Mouse (Mus musculus) embryonic facial prominence, embryonic 11.5 days (tissue): ENCODE measurements around the gene Fhad1. TPM values are rescaled to one million over a fixed set of nuclear protein-coding genes. Genes with fewer than 3 reads are reported as not detected.

ENCODE experiments used
- ATAC-seq: fragments of 200-750 bp; cut with Nextera tagmentation; replicated peaks from 2 replicates; pipeline ENCODE4 v1.8.0; 2017; ENCODE audit warnings: low read depth; ENCODE audit not compliant: insufficient number of reproducible peaks, low FRiP score, low TSS enrichment
- DNase-seq: peaks from one replicate; pipeline ENCODE4 v3.0.0-alpha.2; 2015; ENCODE audit warnings: low spot score
- H3K27ac ChIP-seq: fragments of 300-500 bp; sonication (generic); replicated peaks from 2 replicates; pipeline ENCODE4 v1.5.1; 2014; ENCODE audit warnings: mild to moderate bottlenecking, low read depth, low read length, control low read depth
- H3K27me3 ChIP-seq: fragments of 300-500 bp; sonication (generic); 2 replicates; pipeline ENCODE4 v1.6.1; 2014; ENCODE audit warnings: mild to moderate bottlenecking, low read length, moderate library complexity, mixed read lengths; ENCODE audit not compliant: control insufficient read depth, insufficient read depth
- H3K36me3 ChIP-seq: fragments of 300-500 bp; sonication (generic); replicated peaks from 2 replicates; pipeline ENCODE4 v1.6.1; 2014; ENCODE audit warnings: low read depth, mild to moderate bottlenecking, low read length, moderate library complexity, mixed read lengths; ENCODE audit not compliant: control insufficient read depth, insufficient read depth
- H3K4me1 ChIP-seq: fragments of 300-500 bp; sonication (generic); 2 replicates; pipeline ENCODE4 v1.6.1; 2014; ENCODE audit warnings: low read length, mixed read lengths; ENCODE audit not compliant: control insufficient read depth, insufficient read depth
- H3K4me2 ChIP-seq: fragments of 300-500 bp; sonication (generic); 2 replicates; pipeline ENCODE4 v1.6.1; 2014; ENCODE audit warnings: low read depth, mild to moderate bottlenecking, control low read depth, low read length, moderate library complexity
- H3K4me3 ChIP-seq: fragments of 300-500 bp; sonication (generic); 2 replicates; pipeline ENCODE4 v1.5.1; 2014; ENCODE audit warnings: low read depth, low read length, control low read depth
- H3K9ac ChIP-seq: fragments of 300-500 bp; sonication (generic); replicated peaks from 2 replicates; pipeline ENCODE4 v1.6.1; 2014; ENCODE audit warnings: mild to moderate bottlenecking, control low read depth, low read length
- H3K9me3 ChIP-seq: fragments of 300-500 bp; sonication (generic); replicated peaks from 2 replicates; pipeline ENCODE4 v1.6.1; 2016; ENCODE audit warnings: mild to moderate bottlenecking, low read length, inconsistent platforms, mixed read lengths; ENCODE audit not compliant: control insufficient read depth
- WGBS: fragments of 180-500 bp; shearing (Covaris S2); extraction: QIAGEN DNeasy Blood & Tissue Kit; methylation state at CpG from one replicate; pipeline ENCODE4 v1.1.7; 2014; 5-methylcytosine and 5-hydroxymethylcytosine counted together
- polyA plus RNA-seq: library from polyadenylated mRNA; unstranded; fragments of >200 nt; fragmentation: Nextera tagmentation; extraction: Ambion mirVana; gene quantifications from 2 replicates; pipeline ENCODE4 v1.2.1, GENCODE M21; 2014

Gene Fhad1
- polyA plus RNA-seq, 1 experiment from 2014 or later = 0.94 TPM

DNA sequence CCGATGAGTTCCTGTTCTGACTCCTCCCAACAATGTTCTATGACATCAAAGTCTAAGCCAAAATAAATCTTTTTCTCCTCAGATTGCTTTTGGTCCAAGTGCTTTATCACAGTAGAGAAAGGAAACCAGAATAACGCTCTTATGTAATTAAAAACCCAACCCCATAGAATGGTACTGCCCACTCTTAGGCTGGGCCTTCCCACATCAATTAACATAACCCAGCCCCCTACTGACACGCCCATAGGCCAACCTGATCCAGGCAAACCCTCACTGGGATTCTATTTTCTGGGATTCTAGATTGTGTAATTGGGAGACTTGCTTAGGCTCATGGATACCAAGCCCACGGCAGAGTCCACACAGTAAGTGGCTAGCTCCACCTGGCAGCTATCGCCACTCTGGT is 149.9 kb downstream of the Fhad1 start:
- no peak overlapping the region for H3K4me3 ChIP-seq
- WGBS = 92% methylated on average over 5 of the region's 5 CpGs

DNA sequence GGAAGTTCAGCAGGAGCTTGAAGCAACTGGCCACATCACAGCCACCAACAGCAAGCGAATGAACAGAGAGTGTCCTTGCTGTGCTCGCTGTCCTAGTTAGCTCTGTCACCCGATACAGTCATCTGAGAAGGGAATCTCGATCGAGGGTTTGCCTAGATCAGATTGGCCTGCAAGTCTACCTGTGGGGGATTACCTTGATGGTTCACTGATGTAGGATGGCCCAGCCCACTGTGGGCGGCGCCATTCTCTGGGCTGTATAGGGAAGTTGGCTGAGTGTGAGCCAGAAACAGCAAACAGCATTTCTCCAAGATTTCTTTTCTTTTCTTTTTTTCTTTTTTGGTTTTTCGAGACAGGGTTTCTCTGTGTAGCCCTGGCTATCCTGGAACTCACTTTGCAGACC is 150.4 kb downstream of the Fhad1 start:
- H3K9ac ChIP-seq = no peak overlapping the region
- no peak overlapping the region for H3K4me3 ChIP-seq
- DNase-seq (no peak), ATAC-seq (no peak)
- H3K4me1 ChIP-seq = peaks cover 3% of the 10 kb centered on the region
- no peaks in the 10 kb centered on the region; the same call in 1 of the 2 replicates for H3K36me3 ChIP-seq
- no peaks in the 10 kb centered on the region for H3K9me3 ChIP-seq
- H3K27me3 ChIP-seq = no peaks in the 10 kb centered on the region
- 94% methylated on average over 8 of the region's 8 CpGs for WGBS
- no peak overlapping the region for H3K27ac ChIP-seq
- H3K4me2 ChIP-seq = no peak overlapping the region

More for the DNA sequence above, 149.9 kb downstream of the Fhad1 start:
- no peak overlapping the region for H3K4me2 ChIP-seq
- no peak overlapping the region for H3K27ac ChIP-seq
- no peak for ATAC-seq
- DNase-seq = no peak
- no peaks in the 10 kb centered on the region; the same call in 1 of the 2 replicates for H3K36me3 ChIP-seq
- peaks cover 3% of the 10 kb centered on the region for H3K4me1 ChIP-seq
- H3K9ac ChIP-seq = no peak overlapping the region
- no peaks in the 10 kb centered on the region for H3K27me3 ChIP-seq
- no peaks in the 10 kb centered on the region for H3K9me3 ChIP-seq

DNA sequence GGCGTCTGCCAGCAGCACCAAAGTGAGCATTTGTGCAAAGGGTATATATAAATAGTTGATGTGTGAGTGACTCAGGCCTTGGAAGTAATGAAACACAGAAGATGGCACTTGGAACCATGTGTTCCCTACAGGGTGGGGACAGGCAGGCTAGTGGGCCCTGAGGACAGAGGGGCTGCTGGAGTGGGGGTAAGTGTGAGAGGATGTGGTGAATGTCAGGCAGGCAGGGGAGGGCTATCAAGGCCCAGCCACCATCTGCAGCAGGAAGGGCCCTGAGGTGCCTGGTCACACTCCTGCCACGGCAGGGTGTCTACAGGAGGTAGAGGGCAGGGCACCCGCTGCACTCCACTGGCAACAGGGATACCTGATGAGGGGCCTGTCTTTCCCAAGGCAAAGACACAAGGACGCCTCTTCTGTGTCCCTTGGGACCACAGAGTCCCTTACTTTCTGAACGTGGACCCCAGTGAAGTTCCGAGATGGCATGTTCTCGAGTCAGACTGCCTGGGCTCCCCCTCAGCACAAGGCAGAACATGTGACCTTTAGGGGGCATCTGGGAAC is 151.1 kb downstream of the Fhad1 start:
- WGBS = 87% methylated on average over 7 of the region's 7 CpGs
- Histone ChIP-seq H3K36me3 (no peaks in the 10 kb centered on the region; the same call in 1 of the 2 replicates), H3K9ac (no peak overlapping the region), H3K9me3 (no peaks in the 10 kb centered on the region), H3K4me1 (peaks cover 3% of the 10 kb centered on the region), H3K4me3 (no peak overlapping the region), H3K4me2 (no peak overlapping the region), H3K27me3 (no peaks in the 10 kb centered on the region), H3K27ac (no peak overlapping the region)
- ATAC-seq = no peak
- no peak for DNase-seq

DNA sequence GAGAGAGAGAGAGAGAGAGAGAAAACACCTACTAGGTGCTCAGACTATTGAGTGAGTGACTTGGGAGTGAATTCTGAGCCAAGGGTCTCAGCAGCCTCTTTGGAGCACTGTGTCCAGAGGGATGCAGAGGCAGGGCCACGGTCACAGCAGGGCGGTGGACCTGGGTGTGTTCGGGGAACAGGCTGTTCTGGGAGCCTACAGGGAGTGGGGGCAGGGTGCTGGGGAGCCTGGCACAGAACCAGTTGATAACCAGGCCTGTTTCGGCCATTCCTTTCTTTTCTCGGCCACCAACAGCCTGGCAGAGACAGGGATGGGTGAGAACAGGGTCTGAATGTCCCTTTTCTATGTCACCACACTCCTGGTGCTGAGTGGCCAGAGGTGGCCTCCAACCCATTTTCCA is 152.0 kb downstream of the Fhad1 start:
- Histone ChIP-seq H3K36me3 (no peaks in the 10 kb centered on the region; the same call in 1 of the 2 replicates), H3K9ac (no peak overlapping the region), H3K9me3 (no peaks in the 10 kb centered on the region), H3K27ac (no peak overlapping the region), H3K4me3 (no peak overlapping the region), H3K4me1 (peaks cover 3% of the 10 kb centered on the region), H3K4me2 (no peak overlapping the region), H3K27me3 (no peaks in the 10 kb centered on the region)
- 76% methylated on average over 5 of the region's 5 CpGs for WGBS
- ATAC-seq (no peak), DNase-seq (no peak)

DNA sequence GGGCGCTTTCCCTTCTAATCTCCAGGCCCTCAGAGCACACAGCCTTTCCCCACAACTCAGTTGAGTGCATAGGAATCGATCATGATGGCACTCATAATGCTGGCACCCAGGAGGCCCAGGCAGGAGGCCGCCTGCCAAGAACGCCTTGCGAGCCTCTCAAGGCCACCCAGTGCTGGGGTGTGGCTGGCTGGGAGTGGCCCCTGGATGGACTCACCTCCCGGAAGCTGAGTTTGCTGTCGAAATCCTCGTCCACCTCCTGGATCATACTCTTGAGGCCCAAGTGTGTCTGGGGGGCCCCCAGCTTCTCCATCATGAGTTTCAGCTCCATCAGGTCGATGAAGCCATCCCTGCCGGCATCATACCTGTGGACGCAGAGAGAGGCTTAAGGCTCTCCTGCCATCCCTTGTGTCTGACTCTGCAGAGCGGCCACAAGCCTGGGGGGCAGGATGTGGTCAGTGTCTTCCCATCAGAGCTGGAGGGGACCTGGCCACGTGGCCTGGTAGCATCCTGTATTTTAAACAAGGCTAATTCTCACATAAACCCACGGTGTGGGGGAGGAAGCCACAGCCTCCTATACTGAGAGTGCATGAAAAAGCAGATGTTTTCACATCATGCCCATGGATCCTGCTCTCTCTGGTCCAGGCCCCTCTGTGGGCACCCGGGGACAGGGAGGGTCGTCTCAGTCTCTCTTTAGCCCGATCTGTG is 153.1 kb downstream of the Fhad1 start:
- 84% methylated on average over 17 of the region's 17 CpGs for WGBS

DNA sequence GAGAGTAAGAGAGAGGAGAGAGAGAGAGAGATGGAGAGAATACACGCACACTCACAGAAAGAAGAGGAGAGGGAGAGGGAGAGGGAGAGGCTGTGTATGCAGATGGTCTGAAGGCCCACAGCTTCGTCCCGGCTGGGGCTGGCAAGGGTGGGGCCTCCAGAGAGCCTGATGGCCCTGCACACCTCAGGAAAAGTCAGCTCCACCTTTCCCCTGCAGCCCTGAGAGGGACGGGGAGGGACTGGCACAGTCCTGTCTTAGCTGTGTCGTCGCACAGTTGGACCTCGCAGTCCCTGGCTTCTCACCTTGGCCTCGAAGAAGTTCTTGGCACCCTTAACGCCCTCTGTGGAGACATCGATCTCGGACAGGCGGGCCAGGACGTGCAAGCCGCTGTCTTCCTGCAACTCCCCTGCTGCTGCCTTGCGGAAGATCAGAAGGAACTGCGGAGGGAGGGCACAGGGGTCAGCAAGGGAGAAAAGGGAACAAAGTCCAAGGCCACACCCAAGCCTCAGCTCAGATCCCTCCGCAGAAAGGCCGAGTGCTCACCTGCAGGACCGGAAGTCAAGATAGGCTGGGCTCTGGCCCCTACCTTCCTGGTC is 154.5 kb downstream of the Fhad1 start:
- Histone ChIP-seq H3K9ac (no peak overlapping the region), H3K4me2 (no peak overlapping the region), H3K4me3 (no peak overlapping the region), H3K9me3 (no peaks in the 10 kb centered on the region), H3K36me3 (no peaks in the 10 kb centered on the region; the same call in 1 of the 2 replicates), H3K27me3 (no peaks in the 10 kb centered on the region), H3K4me1 (no peaks in the 10 kb centered on the region), H3K27ac (no peak overlapping the region)
- 70% methylated on average over 19 of the region's 19 CpGs for WGBS
- ATAC-seq (no peak), DNase-seq (no peak)

More for the DNA sequence above, 153.1 kb downstream of the Fhad1 start:
- Histone ChIP-seq H3K9me3 (no peaks in the 10 kb centered on the region), H3K36me3 (no peaks in the 10 kb centered on the region; the same call in 1 of the 2 replicates), H3K9ac (no peak overlapping the region), H3K4me3 (no peak overlapping the region), H3K27ac (no peak overlapping the region), H3K4me1 (no peaks in the 10 kb centered on the region), H3K4me2 (no peak overlapping the region), H3K27me3 (no peaks in the 10 kb centered on the region)
- DNase-seq = no peak
- ATAC-seq = no peak

DNA sequence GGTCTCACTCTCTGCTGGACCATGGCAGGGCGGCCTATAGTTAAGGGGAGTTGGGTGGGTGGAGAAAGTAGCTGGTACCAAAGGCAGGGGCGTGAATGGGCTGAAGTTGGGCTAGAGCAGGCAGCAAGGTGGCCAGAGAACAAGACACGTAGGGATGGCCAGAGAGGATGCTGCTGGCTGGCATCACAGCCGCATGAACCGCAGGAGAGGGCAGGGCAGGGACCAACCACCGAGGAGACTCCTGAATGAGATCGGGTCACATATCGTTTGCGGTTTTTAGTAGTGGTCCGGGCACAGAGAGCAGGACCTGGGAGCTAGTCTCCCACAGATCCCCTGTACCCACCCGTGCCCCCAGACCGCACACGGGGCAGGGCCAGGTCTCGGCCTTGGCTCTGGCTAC is 155.5 kb downstream of the Fhad1 start:
- WGBS = 91% methylated on average over 14 of the region's 14 CpGs

DNA sequence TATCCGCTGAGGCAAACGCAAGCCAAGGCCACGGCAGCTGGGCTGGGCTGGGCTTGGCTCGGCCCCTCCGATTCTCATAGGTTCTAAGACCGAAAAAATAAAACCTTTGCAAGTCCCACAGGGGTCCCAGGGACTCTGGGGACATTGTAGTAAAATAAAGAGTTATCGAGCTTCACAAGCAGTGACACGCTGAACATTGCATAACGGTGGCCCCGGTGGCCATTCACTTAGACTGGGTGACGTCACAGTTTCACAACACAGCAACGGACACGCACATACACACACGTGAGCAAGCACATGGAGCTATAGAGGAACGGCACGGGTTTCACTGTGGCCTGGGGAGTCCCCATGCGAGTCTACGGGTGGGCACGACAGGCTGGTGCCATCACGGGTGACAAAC is 156.4 kb downstream of the Fhad1 start:
- Histone ChIP-seq H3K4me2 (no peak overlapping the region), H3K9me3 (no peaks in the 10 kb centered on the region), H3K4me1 (no peaks in the 10 kb centered on the region), H3K27ac (no peak overlapping the region), H3K4me3 (no peak overlapping the region), H3K36me3 (no peaks in the 10 kb centered on the region), H3K9ac (no peak overlapping the region), H3K27me3 (no peaks in the 10 kb centered on the region)
- 93% methylated on average over 20 of the region's 20 CpGs for WGBS
- DNase-seq (no peak), ATAC-seq (no peak)

More for the DNA sequence above, 155.5 kb downstream of the Fhad1 start:
- no peak for ATAC-seq
- no peaks in the 10 kb centered on the region for H3K36me3 ChIP-seq
- no peaks in the 10 kb centered on the region for H3K4me1 ChIP-seq
- H3K9ac ChIP-seq = no peak overlapping the region
- H3K27me3 ChIP-seq = no peaks in the 10 kb centered on the region
- H3K27ac ChIP-seq = no peak overlapping the region
- H3K4me3 ChIP-seq = no peak overlapping the region
- no peak for DNase-seq
- H3K9me3 ChIP-seq = no peaks in the 10 kb centered on the region
- no peak overlapping the region for H3K4me2 ChIP-seq
